Mouse (Mus musculus) spleen, embryonic (tissue): ENCODE data around the gene Rpl14.

ENCODE experiments used
- CTCF ChIA-PET: fragments of 350-600 bp; sonication (Branson Sonifier 250); formaldehyde crosslinking; loops from one replicate; lab custom pipeline; 2022; lab: Charles Lee

Rpl14 gene

GRCm38 (mm10) chr9:120570334-120570725 lies 914 bp upstream of the Rpl14 start:
- CTCF ChIA-PET, result interaction anchor here (0.6 to 1.6 kb wide), 4 partner anchors 22 to 77 kb away, joined by 3 to 6 read pairs (median 4); no protein-coding TSS in a partner anchor

- CTCF ChIA-PET, result interaction anchor here (0.6 to 1.2 kb wide), 3 partner anchors 10 to 1413 kb away, joined by 3 to 4 read pairs (median 3); no protein-coding TSS in a partner anchor
Measured at GRCm38 (mm10) chr9:120571593-120572385, 545 bp downstream of the Rpl14 start.

- CTCF ChIA-PET, result no interaction called here
Measured at GRCm38 (mm10) chr9:120575748-120576661, 4.8 kb downstream of the Rpl14 start.

GRCm38 (mm10) chr9:120576662-120577013 lies 5.4 kb downstream of the Rpl14 start:
- CTCF ChIA-PET, result no interaction called here

- CTCF ChIA-PET, result no interaction called here
Measured at GRCm38 (mm10) chr9:120577133-120577651, 5.9 kb downstream of the Rpl14 start.

GRCm38 (mm10) chr9:120577706-120578405 lies 6.6 kb downstream of the Rpl14 start:
- CTCF ChIA-PET, result interaction anchor here (0.6 kb wide), 1 partner anchor 1715 kb away, joined by 5 read pairs; no protein-coding TSS in a partner anchor

GRCm38 (mm10) chr9:120578701-120579100 lies 7.5 kb downstream of the Rpl14 start:
- CTCF ChIA-PET, result interaction anchor here (0.6 kb wide), 1 partner anchor 1714 kb away, joined by 5 read pairs; no protein-coding TSS in a partner anchor

- CTCF ChIA-PET, result no interaction called here
Measured at GRCm38 (mm10) chr9:120579808-120580207, 8.6 kb downstream of the Rpl14 start.

GRCm38 (mm10) chr9:120581941-120582618 lies 10.8 kb downstream of the Rpl14 start:
- CTCF ChIA-PET, result interaction anchor here (0.5 to 1.1 kb wide), 4 partner anchors 9 to 81 kb away, joined by 3 to 5 read pairs (median 4); partner anchors contain the start of gene Rpl14

GRCm38 (mm10) chr9:120582619-120583308 lies 11.5 kb downstream of the Rpl14 start:
- CTCF ChIA-PET, result interaction anchor here (0.7 to 1.4 kb wide), 5 partner anchors 9 to 81 kb away, joined by 3 to 5 read pairs (median 4); partner anchors contain the start of gene Rpl14

GRCm38 (mm10) chr9:120583314-120583713 lies 12.1 kb downstream of the Rpl14 start:
- CTCF ChIA-PET, result interaction anchor here (0.7 to 1.4 kb wide), 4 partner anchors 8 to 82 kb away, joined by 3 to 5 read pairs (median 4); no protein-coding TSS in a partner anchor

- CTCF ChIA-PET, result interaction anchor here (0.6 to 0.7 kb wide), 2 partner anchors 37 to 689 kb away, joined by 3 read pairs; no protein-coding TSS in a partner anchor
Measured at GRCm38 (mm10) chr9:120586546-120586945, 15.3 kb downstream of the Rpl14 start.

- CTCF ChIA-PET, result interaction anchor here (0.6 to 1.3 kb wide), 4 partner anchors 9 to 89 kb away, joined by 3 to 6 read pairs (median 4); no protein-coding TSS in a partner anchor
Measured at GRCm38 (mm10) chr9:120591490-120591889, 20.2 kb downstream of the Rpl14 start.

GRCm38 (mm10) chr9:120593383-120594101 lies 22.3 kb downstream of the Rpl14 start:
- CTCF ChIA-PET, result interaction anchor here (0.6 to 1.1 kb wide), 3 partner anchors 10 to 99 kb away, joined by 3 to 6 read pairs (median 3); no protein-coding TSS in a partner anchor

GRCm38 (mm10) chr9:120594839-120595238 lies 23.6 kb downstream of the Rpl14 start:
- CTCF ChIA-PET, result no interaction called here

GRCm38 (mm10) chr9:120595306-120595705 lies 24.1 kb downstream of the Rpl14 start:
- CTCF ChIA-PET, result no interaction called here

- CTCF ChIA-PET, result no interaction called here
Measured at GRCm38 (mm10) chr9:120601488-120602171, 30.4 kb downstream of the Rpl14 start.
